Mouse (Mus musculus): ENCODE results near the gene Mypop. TPM values are rescaled to one million over a fixed set of nuclear protein-coding genes. Genes with fewer than 3 reads are reported as not detected.

Mypop gene
- polyA plus RNA-seq, 1 experiment, result 50.8 TPM

DNA sequence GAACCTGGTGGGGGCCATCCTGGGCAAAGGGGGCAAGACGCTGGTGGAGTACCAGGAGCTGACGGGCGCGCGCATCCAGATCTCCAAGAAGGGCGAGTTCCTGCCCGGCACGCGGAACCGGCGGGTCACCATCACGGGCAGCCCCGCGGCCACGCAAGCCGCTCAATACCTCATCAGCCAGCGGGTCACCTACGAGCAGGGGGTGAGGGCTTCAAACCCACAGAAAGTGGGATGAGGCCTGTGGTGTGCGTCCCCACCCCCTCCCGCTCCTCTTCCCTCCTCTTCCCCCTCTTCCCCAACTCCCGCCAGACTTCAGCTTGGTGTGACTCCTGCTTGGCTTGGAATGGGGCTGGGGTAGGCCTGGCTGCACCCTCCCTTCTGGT is 32.7 kb upstream of the Mypop start:
- no peak for TF ChIP-seq CTCF (IDR thresholded peaks at IDR 0.05; ENCODE audit: extremely low read depth, insufficient read depth, low read length)
- TF ChIP-seq POLR2A (IDR thresholded peaks at IDR 0.05; ENCODE audit: extremely low read depth, insufficient read depth, low read length), result no peak
- Histone ChIP-seq H3K4me3 (ENCODE audit: insufficient read depth, low read length) (no peak overlapping the region; the same call in 1 of the 2 replicates), H3K27ac (ENCODE audit: insufficient read depth, low read length) (no peak overlapping the region), H3K4me1 (ENCODE audit: control insufficient read depth, insufficient read depth, low read length) (peaks cover 2% of the 10 kb centered on the region; the same call in 1 of the 2 replicates)

DNA sequence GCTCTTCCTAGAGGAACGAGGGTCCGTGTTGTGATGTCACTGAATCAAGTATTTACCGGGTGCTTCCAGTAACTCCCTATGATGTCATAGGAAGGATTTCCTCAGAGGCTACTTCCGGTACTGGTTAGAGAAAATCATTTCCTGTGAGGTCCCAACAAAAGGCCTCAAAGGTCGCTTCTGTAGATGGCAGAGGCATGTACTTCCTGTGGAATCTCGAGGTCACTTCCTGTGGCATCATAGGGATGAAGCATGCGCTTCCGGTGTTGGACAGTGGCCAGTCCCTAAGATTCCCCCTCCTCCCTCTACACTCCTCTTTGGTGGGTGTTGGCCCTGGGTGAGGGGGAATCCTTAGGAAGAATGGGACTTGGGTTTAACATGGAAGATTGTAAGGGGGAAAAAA is 31.6 kb upstream of the Mypop start:
- peaks cover 2% of the 10 kb centered on the region; the same call in 1 of the 2 replicates for H3K4me1 ChIP-seq (ENCODE audit: control insufficient read depth, insufficient read depth, low read length)
- no peak overlapping the region for H3K27ac ChIP-seq (ENCODE audit: insufficient read depth, low read length)
- TF ChIP-seq CTCF (IDR thresholded peaks at IDR 0.05; ENCODE audit: extremely low read depth, insufficient read depth, low read length) (no peak), POLR2A (IDR thresholded peaks at IDR 0.05; ENCODE audit: extremely low read depth, insufficient read depth, low read length) (no peak)
- no peak overlapping the region for H3K4me3 ChIP-seq (ENCODE audit: insufficient read depth, low read length)

DNA sequence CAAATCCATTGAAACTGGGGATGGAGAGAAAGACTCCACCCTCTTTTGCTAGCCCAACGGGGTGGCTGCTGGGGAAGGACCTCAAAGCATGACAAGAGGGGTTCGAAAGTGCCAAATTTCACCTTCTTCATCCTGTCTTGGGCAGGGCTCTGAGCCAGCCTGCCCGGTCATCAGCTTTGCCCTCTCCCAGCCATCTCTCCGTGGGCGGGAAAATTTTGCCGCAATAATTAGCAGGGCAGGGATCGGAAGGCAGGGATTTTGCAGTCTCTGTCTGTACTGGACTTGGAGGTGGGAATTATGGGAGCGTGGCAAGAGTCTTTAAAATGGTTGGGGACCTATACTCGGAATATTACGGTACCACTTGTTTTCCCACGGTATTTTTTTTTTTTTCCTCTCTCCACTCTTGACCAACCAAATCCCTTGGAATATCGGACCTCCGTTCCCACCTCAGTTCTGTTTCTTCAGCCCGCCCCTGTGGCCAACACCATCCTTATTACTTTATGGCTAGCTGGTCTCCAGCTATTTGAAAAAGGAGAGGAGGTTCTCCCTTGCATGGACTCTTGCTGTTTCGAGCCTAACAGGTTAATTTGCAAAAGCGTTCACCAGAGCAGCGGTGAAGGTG is 28.8 kb upstream of the Mypop start:
- Histone ChIP-seq H3K27ac (ENCODE audit: insufficient read depth, low read length) (no peak overlapping the region), H3K4me1 (ENCODE audit: control insufficient read depth, insufficient read depth, low read length) (peaks cover 2% of the 10 kb centered on the region), H3K4me3 (ENCODE audit: insufficient read depth, low read length) (no peak overlapping the region)
- TF ChIP-seq POLR2A (IDR thresholded peaks at IDR 0.05; ENCODE audit: extremely low read depth, insufficient read depth, low read length) (no peak), CTCF (IDR thresholded peaks at IDR 0.05; ENCODE audit: extremely low read depth, insufficient read depth, low read length) (no peak)

DNA sequence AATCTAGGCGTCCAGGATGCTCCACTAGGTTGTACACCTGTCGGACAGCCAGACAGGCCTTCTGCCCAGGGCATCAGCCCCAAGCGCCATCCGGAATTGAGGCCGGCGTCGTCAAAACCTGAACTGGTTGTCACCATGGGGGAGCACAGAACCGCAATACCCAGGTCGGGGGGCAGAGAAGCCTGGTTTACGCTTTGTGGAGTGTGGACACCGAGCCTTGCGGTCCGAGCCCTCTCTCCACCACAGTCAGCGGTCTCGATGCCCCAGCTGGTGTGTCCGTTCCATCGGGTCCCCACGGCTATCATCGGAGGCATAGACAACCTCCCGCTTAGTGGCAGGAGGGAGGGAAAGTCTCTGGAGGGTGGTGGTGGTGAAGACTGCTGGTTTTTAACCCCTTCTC is 28.2 kb upstream of the Mypop start:
- Histone ChIP-seq H3K4me3 (ENCODE audit: insufficient read depth, low read length) (no peak overlapping the region), H3K27ac (ENCODE audit: insufficient read depth, low read length) (no peak overlapping the region), H3K4me1 (ENCODE audit: control insufficient read depth, insufficient read depth, low read length) (peaks cover 2% of the 10 kb centered on the region)
- TF ChIP-seq POLR2A (IDR thresholded peaks at IDR 0.05; ENCODE audit: extremely low read depth, insufficient read depth, low read length), result no peak
- TF ChIP-seq CTCF (IDR thresholded peaks at IDR 0.05; ENCODE audit: extremely low read depth, insufficient read depth, low read length), result no peak

DNA sequence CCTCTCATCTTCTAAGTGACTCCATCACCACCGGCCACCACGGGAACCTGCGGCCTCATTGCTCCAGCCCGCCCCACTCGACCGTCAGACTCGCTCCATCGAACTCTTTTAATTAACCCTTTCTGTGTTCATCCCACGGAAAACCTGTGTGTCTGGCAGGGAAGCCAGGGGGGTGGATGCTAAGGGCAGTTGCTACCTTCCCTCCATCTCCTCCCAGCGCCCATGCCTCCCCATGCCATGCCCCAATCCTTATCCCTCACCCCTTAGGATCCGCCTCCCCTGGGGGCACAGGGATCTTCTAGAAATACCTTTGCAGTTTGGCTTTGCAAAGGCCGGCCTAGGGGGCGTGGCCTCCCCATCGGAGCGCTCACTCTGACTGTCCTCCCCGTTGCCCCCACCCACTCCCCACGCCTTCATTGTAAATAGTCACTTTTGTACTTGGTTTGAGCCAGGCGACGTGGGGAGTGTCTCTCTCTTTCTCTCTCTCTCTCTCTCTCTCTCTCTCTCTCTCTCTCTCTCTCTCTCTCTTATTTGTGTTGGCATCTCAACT is 27.7 kb upstream of the Mypop start:
- peaks cover 2% of the 10 kb centered on the region for H3K4me1 ChIP-seq (ENCODE audit: control insufficient read depth, insufficient read depth, low read length)
- TF ChIP-seq POLR2A (IDR thresholded peaks at IDR 0.05; ENCODE audit: extremely low read depth, insufficient read depth, low read length) (no peak), CTCF (IDR thresholded peaks at IDR 0.05; ENCODE audit: extremely low read depth, insufficient read depth, low read length) (no peak)
- H3K4me3 ChIP-seq (ENCODE audit: insufficient read depth, low read length), result no peak overlapping the region
- no peak overlapping the region for H3K27ac ChIP-seq (ENCODE audit: insufficient read depth, low read length)

DNA sequence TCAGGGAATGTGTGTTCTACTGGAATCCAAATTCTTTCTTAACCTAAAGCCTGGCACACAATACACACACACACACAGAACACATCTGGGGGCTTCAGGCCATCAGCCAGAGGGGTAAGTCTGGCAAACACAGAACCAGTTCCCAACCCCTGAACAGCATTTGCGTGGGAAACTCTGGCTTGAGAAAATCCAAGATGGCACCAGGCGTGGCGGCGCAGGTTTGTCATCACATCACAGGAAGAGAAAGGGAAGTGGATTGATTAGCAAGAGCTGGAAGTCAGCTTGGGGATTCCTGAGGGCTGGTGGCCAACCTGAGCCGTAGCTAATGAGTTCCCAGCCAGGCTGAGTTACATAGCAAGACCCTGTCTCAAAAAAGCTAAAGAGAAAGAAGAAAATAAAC is 25.7 kb upstream of the Mypop start:
- Histone ChIP-seq H3K4me3 (ENCODE audit: insufficient read depth, low read length) (no peak overlapping the region), H3K27ac (ENCODE audit: insufficient read depth, low read length) (no peak overlapping the region), H3K4me1 (ENCODE audit: control insufficient read depth, insufficient read depth, low read length) (peaks cover 2% of the 10 kb centered on the region)
- TF ChIP-seq POLR2A (IDR thresholded peaks at IDR 0.05; ENCODE audit: extremely low read depth, insufficient read depth, low read length), result no peak
- TF ChIP-seq CTCF (IDR thresholded peaks at IDR 0.05; ENCODE audit: extremely low read depth, insufficient read depth, low read length), result no peak

DNA sequence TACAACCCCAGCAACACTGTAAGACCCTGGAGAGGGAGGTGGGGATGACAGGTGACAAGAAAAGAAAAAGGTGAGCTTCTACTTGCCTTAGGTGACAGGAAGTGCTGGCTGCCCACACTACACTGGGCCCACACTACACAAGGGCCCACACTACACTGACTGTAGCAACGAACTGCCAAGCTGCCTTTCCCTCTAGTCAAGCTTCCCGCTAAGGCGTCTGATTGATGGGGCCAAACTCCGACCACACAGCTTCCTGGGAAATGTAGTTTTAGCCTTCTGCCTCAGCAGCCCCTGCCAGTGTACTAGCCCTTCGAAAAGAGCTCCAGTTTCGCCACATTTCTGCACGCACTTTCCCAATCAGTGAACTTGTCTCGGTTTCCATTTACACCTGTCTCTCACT is 23.4 kb upstream of the Mypop start:
- Histone ChIP-seq H3K4me3 (ENCODE audit: insufficient read depth, low read length) (no peak overlapping the region), H3K4me1 (ENCODE audit: control insufficient read depth, insufficient read depth, low read length) (no peaks in the 10 kb centered on the region; the same call in 1 of the 2 replicates), H3K27ac (ENCODE audit: insufficient read depth, low read length) (no peak overlapping the region)
- TF ChIP-seq CTCF (IDR thresholded peaks at IDR 0.05; ENCODE audit: extremely low read depth, insufficient read depth, low read length) (no peak), POLR2A (IDR thresholded peaks at IDR 0.05; ENCODE audit: extremely low read depth, insufficient read depth, low read length) (peak; percentile 40; the same call in 1 of the 2 replicates)

DNA sequence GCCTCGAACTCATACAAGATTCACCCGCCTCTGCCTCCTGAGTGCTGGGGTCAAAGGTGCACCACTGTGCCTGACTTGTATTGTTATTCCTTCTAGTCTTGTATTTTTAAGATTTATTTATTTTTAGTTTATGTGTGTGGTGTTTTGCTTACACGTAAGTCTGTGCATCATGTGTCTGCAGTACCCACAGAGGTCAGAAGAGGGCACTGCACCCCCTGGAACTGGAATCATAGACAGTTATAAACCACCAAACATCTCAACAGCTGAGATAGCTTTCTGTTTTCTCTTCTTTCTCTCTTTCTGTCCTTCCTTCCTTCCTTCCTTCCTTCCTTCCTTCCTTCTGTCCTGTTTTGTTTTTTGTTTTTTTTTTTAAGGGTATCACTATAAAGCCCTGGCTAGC is 20.1 kb upstream of the Mypop start:
- H3K4me1 ChIP-seq (ENCODE audit: control insufficient read depth, insufficient read depth, low read length), result no peaks in the 10 kb centered on the region
- no peak overlapping the region for H3K4me3 ChIP-seq (ENCODE audit: insufficient read depth, low read length)
- no peak for TF ChIP-seq POLR2A (IDR thresholded peaks at IDR 0.05; ENCODE audit: extremely low read depth, insufficient read depth, low read length)
- no peak overlapping the region for H3K27ac ChIP-seq (ENCODE audit: insufficient read depth, low read length)

DNA sequence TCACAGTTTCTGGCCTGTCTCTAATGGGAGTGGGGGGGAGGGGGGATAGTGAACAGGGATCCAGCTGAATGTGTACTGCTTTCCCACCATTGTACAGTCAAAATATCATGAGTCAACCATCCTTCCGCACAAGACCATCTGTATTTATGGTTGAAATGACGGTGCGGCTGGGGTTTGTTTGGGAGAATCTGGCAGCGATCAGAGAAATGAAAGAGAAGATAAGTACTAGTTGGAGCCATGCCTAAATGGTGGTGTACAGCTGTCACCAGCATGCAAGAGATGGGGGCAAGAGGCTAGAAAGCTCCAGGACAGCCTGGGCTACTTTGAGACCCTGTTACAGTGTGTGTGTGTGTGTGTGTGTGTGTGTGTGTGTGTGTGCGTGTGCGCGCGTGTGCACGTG is 12.7 kb upstream of the Mypop start:
- Histone ChIP-seq H3K4me3 (ENCODE audit: insufficient read depth, low read length) (no peak overlapping the region), H3K27ac (ENCODE audit: insufficient read depth, low read length) (no peak overlapping the region), H3K4me1 (ENCODE audit: control insufficient read depth, insufficient read depth, low read length) (no peaks in the 10 kb centered on the region)
- no peak for TF ChIP-seq CTCF (IDR thresholded peaks at IDR 0.05; ENCODE audit: extremely low read depth, insufficient read depth, low read length)
- no peak for TF ChIP-seq POLR2A (IDR thresholded peaks at IDR 0.05; ENCODE audit: extremely low read depth, insufficient read depth, low read length)

DNA sequence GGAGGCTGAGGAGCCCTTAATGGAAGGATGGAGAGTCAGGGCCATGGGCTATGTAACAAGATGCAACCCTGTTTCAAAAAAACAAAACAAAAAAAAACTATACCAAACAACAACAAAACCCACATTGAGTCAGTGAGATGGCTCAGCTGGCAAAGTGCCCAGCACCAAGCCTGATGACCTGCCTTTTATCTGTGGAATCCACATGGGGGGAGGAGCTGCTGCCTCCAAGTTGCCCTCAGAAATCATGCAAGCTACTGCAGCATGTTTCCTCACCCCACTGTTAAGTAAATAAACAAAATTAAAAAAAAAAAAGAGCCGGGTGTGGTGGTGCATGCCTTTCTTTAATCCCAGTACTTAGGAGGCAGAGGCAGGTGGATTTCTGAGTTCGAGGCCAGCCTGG is 4.5 kb upstream of the Mypop start:
- TF ChIP-seq POLR2A (IDR thresholded peaks at IDR 0.05; ENCODE audit: extremely low read depth, insufficient read depth, low read length) (no peak), CTCF (IDR thresholded peaks at IDR 0.05; ENCODE audit: extremely low read depth, insufficient read depth, low read length) (no peak)
- no peaks in the 10 kb centered on the region; the same call in 1 of the 2 replicates for H3K4me1 ChIP-seq (ENCODE audit: control insufficient read depth, insufficient read depth, low read length)
- no peak overlapping the region for H3K27ac ChIP-seq (ENCODE audit: insufficient read depth, low read length)
- H3K4me3 ChIP-seq (ENCODE audit: insufficient read depth, low read length), result no peak overlapping the region

Data from cortical plate, adult 2 months (tissue).